27 mouse cellular contexts compared by ENCODE assay signal in the genomic region with DNA sequence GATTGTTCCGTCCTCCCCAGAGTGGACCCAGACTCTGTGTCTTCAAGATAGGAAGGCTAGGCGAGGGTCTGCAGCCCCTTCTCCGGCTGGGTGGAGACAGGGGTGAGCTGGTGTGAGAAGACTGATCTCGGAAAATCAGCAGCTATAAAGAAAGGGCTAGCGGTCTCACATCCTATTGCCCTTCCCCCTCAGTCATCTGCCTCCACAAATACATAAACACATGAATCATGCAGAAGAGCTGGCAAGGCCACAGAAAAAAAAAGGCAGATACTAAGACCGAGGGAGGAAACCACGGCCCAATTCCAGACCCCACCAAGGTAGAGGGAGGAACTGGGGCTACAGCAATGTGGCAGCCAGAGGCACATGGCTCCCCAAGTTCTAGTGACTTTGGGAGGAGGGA. TPM values are rescaled to one million over a fixed set of nuclear protein-coding genes. Genes with fewer than 3 reads are reported as not detected.
DNase-seq lines count a peak whose midpoint lies in the region; ATAC-seq and TF ChIP-seq lines count a peak whose summit lies in the region.
"Had no signal": no experiment of that assay in that cellular context is flagged by ENCODE, and none has a peak within 500 bp of the region (broad histone marks: within the 10 kb centered on the region; RNA-seq: fewer than 3 reads in every experiment).

No protein-coding gene starts in this region.

- no peaks in the 10 kb centered on the region for H3K27me3 ChIP-seq in intestine, embryonic 15.5 days (replicated peaks)
- H3K27me3 ChIP-seq in intestine, embryonic 16.5 days (replicated peaks; ENCODE audit: control insufficient read depth, insufficient read depth, low read length), result no peaks in the 10 kb centered on the region
- no peaks in the 10 kb centered on the region for H3K27me3 ChIP-seq in myocyte (ENCODE audit: control insufficient read depth, insufficient read depth, insufficient read length)
- no peaks in the 10 kb centered on the region for H3K27me3 ChIP-seq in stomach, postnatal 0 days (ENCODE audit: control insufficient read depth, insufficient read depth, low read length)
- no peaks in the 10 kb centered on the region for H3K27me3 ChIP-seq in liver, postnatal 0 days (ENCODE audit: insufficient read depth, low read length)
- H3K27me3 ChIP-seq: embryonic facial prominence, embryonic 15.5 days; neural tube, embryonic 13.5 days; stomach, embryonic 15.5 days had no signal

- H3K9ac ChIP-seq in intestine, embryonic 15.5 days, result 0 out of 2 replicates have a peak overlapping the region, but pooled peaks have one; percentile 11
- no peak overlapping the region for H3K9ac ChIP-seq in intestine, embryonic 16.5 days (ENCODE audit: low read depth, low read length)
- no peak overlapping the region for H3K9ac ChIP-seq in stomach, postnatal 0 days (ENCODE audit: low read length)
- H3K9ac ChIP-seq in liver, postnatal 0 days (replicated peaks), result no peak overlapping the region
- H3K9ac ChIP-seq: embryonic facial prominence, embryonic 15.5 days; forebrain, postnatal 0 days; neural tube, embryonic 13.5 days; stomach, embryonic 15.5 days had no signal

- no peak overlapping the region for H3K4me2 ChIP-seq in intestine, embryonic 15.5 days (replicated peaks)
- no peak overlapping the region for H3K4me2 ChIP-seq in intestine, embryonic 16.5 days (ENCODE audit: low read depth, low read length)
- H3K4me2 ChIP-seq in myocyte (ENCODE audit: low read depth), result peak overlapping the region; percentile 77
- H3K4me2 ChIP-seq in stomach, postnatal 0 days (replicated peaks; ENCODE audit: low read depth), result no peak overlapping the region
- no peak overlapping the region for H3K4me2 ChIP-seq in liver, postnatal 0 days (ENCODE audit: low read depth, low read length)
- H3K4me2 ChIP-seq: embryonic facial prominence, embryonic 15.5 days; heart, embryonic 11.5 days; midbrain, embryonic 11.5 days; neural tube, embryonic 13.5 days; stomach, embryonic 15.5 days had no signal

- 37% methylated on average over 7 of the region's 7 CpGs for WGBS in intestine, embryonic 15.5 days
- 41% methylated on average over 7 of the region's 7 CpGs for WGBS in intestine, embryonic 16.5 days
- WGBS in stomach, postnatal 0 days, result 45% methylated on average over 7 of the region's 7 CpGs
- WGBS in liver, postnatal 0 days (ENCODE audit: insufficient replicate concordance), result 48% methylated on average over 7 of the region's 7 CpGs

- no peak for TF ChIP-seq EP300 in stomach, postnatal 0 days (optimal IDR thresholded peaks at IDR 0.05)
- no peak for TF ChIP-seq EP300 in liver, postnatal 0 days (IDR thresholded peaks at IDR 0.05; ENCODE audit: low read depth)

- 0 out of 2 replicates have a peak, but pooled peaks cover 6% of the 10 kb centered on the region for H3K4me1 ChIP-seq in intestine, embryonic 15.5 days (replicated peaks)
- H3K4me1 ChIP-seq in intestine, embryonic 16.5 days (ENCODE audit: control insufficient read depth, insufficient read depth, low read length), result 0 out of 2 replicates have a peak, but pooled peaks cover 4% of the 10 kb centered on the region
- no peaks in the 10 kb centered on the region for H3K4me1 ChIP-seq in stomach, postnatal 0 days (replicated peaks; ENCODE audit: control insufficient read depth, insufficient read depth)
- H3K4me1 ChIP-seq in liver, postnatal 0 days (ENCODE audit: insufficient read depth), result no peaks in the 10 kb centered on the region
- H3K4me1 ChIP-seq: stomach, embryonic 15.5 days had no signal

- H3K4me3 ChIP-seq in intestine, embryonic 15.5 days (replicated peaks), result no peak overlapping the region
- no peak overlapping the region for H3K4me3 ChIP-seq in intestine, embryonic 16.5 days (ENCODE audit: low read length)
- no peak overlapping the region for H3K4me3 ChIP-seq in myocyte
- H3K4me3 ChIP-seq in stomach, postnatal 0 days (ENCODE audit: low read depth, low read length), result no peak overlapping the region
- H3K4me3 ChIP-seq in liver, postnatal 0 days (ENCODE audit: low read depth, low read length), result no peak overlapping the region
- H3K4me3 ChIP-seq: embryonic facial prominence, embryonic 15.5 days; forebrain, embryonic 10.5 days; left cerebral cortex, adult 2 months; neural tube, embryonic 13.5 days; stomach, embryonic 15.5 days had no signal

- DNase-seq in ovary, postnatal 36 days (ENCODE audit: low spot score), result peak; percentile 27
- no peak for DNase-seq in ovary, postnatal 14 days (ENCODE audit: low spot score)
- peak; percentile 35 for DNase-seq in adrenal gland, adult 8-10 months
- DNase-seq in stomach, postnatal 0 days (ENCODE audit: low spot score), result no peak
- DNase-seq in liver, postnatal 0 days, result no peak
- DNase-seq: cerebellum, adult 11-12 months; cerebellum, postnatal 14 days; forebrain, postnatal 0 days; heart, postnatal 10 days; kidney, postnatal 36 days; layer of hippocampus, adult 9-11 months; left cerebral cortex, postnatal 4 days; lung, postnatal 36 days; thymus, adult 2 months had no signal

- no peak for ATAC-seq in intestine, embryonic 15.5 days
- ATAC-seq in intestine, embryonic 16.5 days, result no peak
- no peak for ATAC-seq in stomach, postnatal 0 days (ENCODE audit: low FRiP score, low TSS enrichment)
- ATAC-seq in liver, postnatal 0 days, result no peak
- ATAC-seq: activated CD4-positive, CD25-positive, alpha-beta regulatory T cell, adult 4 months; forebrain, postnatal 0 days had no signal

- TF ChIP-seq POLR2A in myocyte (IDR thresholded peaks at IDR 0.05; ENCODE audit: insufficient read length, low read depth), result no peak

- peaks cover 7% of the 10 kb centered on the region for H3K79me2 ChIP-seq in myocyte (ENCODE audit: control insufficient read depth, insufficient read depth)

- no peaks in the 10 kb centered on the region for H3K9me3 ChIP-seq in intestine, embryonic 15.5 days
- H3K9me3 ChIP-seq in intestine, embryonic 16.5 days (ENCODE audit: control insufficient read depth, low read length), result no peaks in the 10 kb centered on the region
- no peaks in the 10 kb centered on the region for H3K9me3 ChIP-seq in stomach, postnatal 0 days (ENCODE audit: control insufficient read depth, low read length)
- no peaks in the 10 kb centered on the region for H3K9me3 ChIP-seq in liver, postnatal 0 days (ENCODE audit: low read length)
- H3K9me3 ChIP-seq: embryonic facial prominence, embryonic 15.5 days; forebrain, embryonic 10.5 days; neural tube, embryonic 13.5 days; stomach, embryonic 15.5 days had no signal

- no peak for TF ChIP-seq CTCF in stomach, postnatal 0 days (IDR thresholded peaks at IDR 0.05; ENCODE audit: low read depth)
- TF ChIP-seq CTCF in liver, postnatal 0 days (IDR thresholded peaks at IDR 0.05; ENCODE audit: low read depth), result no peak

- H3K36me3 ChIP-seq in intestine, embryonic 15.5 days, result no peaks in the 10 kb centered on the region
- no peaks in the 10 kb centered on the region for H3K36me3 ChIP-seq in intestine, embryonic 16.5 days (ENCODE audit: control insufficient read depth, insufficient read depth, low read length)
- no peaks in the 10 kb centered on the region for H3K36me3 ChIP-seq in myocyte (ENCODE audit: control insufficient read depth, insufficient read depth)
- no peaks in the 10 kb centered on the region for H3K36me3 ChIP-seq in stomach, postnatal 0 days (ENCODE audit: control insufficient read depth, insufficient read depth, low read length)
- H3K36me3 ChIP-seq in liver, postnatal 0 days (replicated peaks; ENCODE audit: insufficient read depth, low read length), result no peaks in the 10 kb centered on the region
- H3K36me3 ChIP-seq: embryonic facial prominence, embryonic 15.5 days; forebrain, embryonic 10.5 days; neural tube, embryonic 13.5 days; stomach, embryonic 15.5 days had no signal

- no peak overlapping the region for H3K27ac ChIP-seq in intestine, embryonic 15.5 days
- H3K27ac ChIP-seq in intestine, embryonic 16.5 days (ENCODE audit: low read length), result no peak overlapping the region
- no peak overlapping the region for H3K27ac ChIP-seq in stomach, postnatal 0 days (replicated peaks)
- H3K27ac ChIP-seq in liver, postnatal 0 days (ENCODE audit: low read depth), result no peak overlapping the region
- H3K27ac ChIP-seq: embryonic facial prominence, embryonic 15.5 days; forebrain, embryonic 10.5 days; left cerebral cortex, adult 2 months; neural tube, embryonic 13.5 days; stomach, embryonic 15.5 days had no signal

- H3ac ChIP-seq in myocyte (ENCODE audit: control insufficient read depth, insufficient read length), result no peak overlapping the region

TF ChIP-seq in myocyte, 11 proteins besides CTCF, POLR2A, EP300 and RAD21:
- TF ChIP-seq E2F4 (IDR thresholded peaks at IDR 0.05; ENCODE audit: insufficient read depth), result no peak

RNA-seq across cellular contexts. Expression of a gene that starts 11.5 kb away (rescaled TPM):
- polyA plus RNA-seq in intestine, embryonic 15.5 days (2015; fragmentation: Nextera tagmentation; extraction: Ambion mirVana), result 0.75 and 1.6 TPM in 2 replicates
- polyA plus RNA-seq in intestine, embryonic 16.5 days (2015; fragmentation: Nextera tagmentation; extraction: Ambion mirVana), result 0.83 and 1.9 TPM in 2 replicates
- 1 to 10 TPM; 1.6 to 7.3 (median 5.3) TPM for total RNA-seq in adrenal gland, adult 8-10 months (2022)
- 19.7 TPM for polyA plus RNA-seq in myocyte (2012; fragmentation: generic; extraction: Trizol)
- 1.3 and 1.4 TPM in 2 replicates for polyA plus RNA-seq in stomach, postnatal 0 days (2015; fragmentation: Nextera tagmentation; extraction: Ambion mirVana)
- 0.31 and 0.59 TPM in 2 replicates for polyA plus RNA-seq in liver, postnatal 0 days (2015; fragmentation: Nextera tagmentation; extraction: Ambion mirVana)
- total RNA-seq: granulocyte monocyte progenitor cell, adult 5-6 weeks; monocyte, adult 5-6 weeks had no signal
- polyA plus RNA-seq: activated CD4-positive, CD25-positive, alpha-beta regulatory T cell, adult 4 months had no signal

Comparison
In these comparisons a context has a peak if more than half of its experiments do, and no peak if none do; other contexts are left out.
1. DNase-seq: peak in ovary, postnatal 36 days (single experiment) and adrenal gland, adult 8-10 months (single experiment); none in ovary, postnatal 14 days (single experiment), stomach, postnatal 0 days (single experiment) and liver, postnatal 0 days (single experiment).